In genomic region chr17:35515911-35516640, GRCm38 (mm10) we compare ENCODE assay signal across 8 mouse cellular contexts. TPM values are rescaled to one million over a fixed set of nuclear protein-coding genes. Genes with fewer than 3 reads are reported as not detected.
DNase-seq lines count a peak whose midpoint lies in the region; ATAC-seq and TF ChIP-seq lines count a peak whose summit lies in the region.

No protein-coding gene starts in this region.

- peak overlapping the region; percentile 64 for H3K9ac ChIP-seq in intestine, embryonic 15.5 days
- peak overlapping the region; percentile 62 for H3K9ac ChIP-seq in lung, embryonic 15.5 days

- ATAC-seq in intestine, embryonic 15.5 days, result peak; percentile 41
- ATAC-seq in lung, embryonic 15.5 days (ENCODE audit: borderline replicate concordance, extremely low read depth, low FRiP score, low TSS enrichment), result peak; percentile 9; the same call in 1 of the 2 replicates

- peak; percentile 15 for DNase-seq in cerebellum, adult 11 months
- no peak for DNase-seq in cerebellum, postnatal 4 days (ENCODE audit: low spot score in 2 of 2)
- DNase-seq in splenic B cell, adult 2 months (ENCODE audit: low read depth, low spot score), result peak; percentile 24
- DNase-seq in spleen, adult 12 weeks (ENCODE audit: low spot score), result no peak

- WGBS in intestine, embryonic 15.5 days, result 5% methylated on average over 25 of the region's 25 CpGs
- WGBS in lung, embryonic 15.5 days, result 6% methylated on average over 25 of the region's 25 CpGs

- peaks cover 57% of the 10 kb centered on the region for H3K36me3 ChIP-seq in E14TG2a.4 (ENCODE audit: insufficient read depth, low read length)
- H3K36me3 ChIP-seq in intestine, embryonic 15.5 days, result no peaks in the 10 kb centered on the region
- peaks cover 11% of the 10 kb centered on the region; the same call in 1 of the 2 replicates for H3K36me3 ChIP-seq in lung, embryonic 15.5 days
- no peaks in the 10 kb centered on the region for H3K36me3 ChIP-seq in splenic B cell, adult 2 months (ENCODE audit: control insufficient read depth, insufficient read depth, low read length, poor library complexity, severe bottlenecking)

- TF ChIP-seq CTCF in E14TG2a.4 (conservative IDR thresholded peaks at IDR 0.05; ENCODE audit: low read length), result no peak
- no peak for TF ChIP-seq CTCF in embryonic fibroblast, embryonic 13.5 days (IDR thresholded peaks at IDR 0.05; ENCODE audit: borderline replicate concordance, insufficient read depth, low read length)

- H3K27me3 ChIP-seq in E14TG2a.4 (ENCODE audit: insufficient read depth, low read length), result 0 out of 2 replicates have a peak, but pooled peaks cover 3% of the 10 kb centered on the region
- no peaks in the 10 kb centered on the region for H3K27me3 ChIP-seq in intestine, embryonic 15.5 days (replicated peaks)
- no peaks in the 10 kb centered on the region for H3K27me3 ChIP-seq in lung, embryonic 15.5 days
- H3K27me3 ChIP-seq in splenic B cell, adult 2 months (ENCODE audit: control insufficient read depth, insufficient read depth, low read length, poor library complexity, severe bottlenecking), result no peaks in the 10 kb centered on the region

- no peaks in the 10 kb centered on the region for H3K9me3 ChIP-seq in E14TG2a.4 (ENCODE audit: low read length)
- H3K9me3 ChIP-seq in intestine, embryonic 15.5 days, result no peaks in the 10 kb centered on the region
- no peaks in the 10 kb centered on the region for H3K9me3 ChIP-seq in lung, embryonic 15.5 days

- peak overlapping the region; percentile 87 for H3K4me2 ChIP-seq in intestine, embryonic 15.5 days (replicated peaks)
- H3K4me2 ChIP-seq in lung, embryonic 15.5 days, result peak overlapping the region; percentile 86

- peak overlapping the region; percentile 82 for H3K4me3 ChIP-seq in E14TG2a.4 (replicated peaks; ENCODE audit: low read length)
- H3K4me3 ChIP-seq in embryonic fibroblast, embryonic 13.5 days (ENCODE audit: insufficient read depth, low read length), result peak overlapping the region; percentile 62
- H3K4me3 ChIP-seq in intestine, embryonic 15.5 days (replicated peaks), result peak overlapping the region; percentile 58
- H3K4me3 ChIP-seq in lung, embryonic 15.5 days, result peak overlapping the region; percentile 72

- peaks cover 83% of the 10 kb centered on the region for H3K4me1 ChIP-seq in E14TG2a.4 (replicated peaks; ENCODE audit: low read depth, low read length)
- peaks cover 18% of the 10 kb centered on the region for H3K4me1 ChIP-seq in embryonic fibroblast, embryonic 13.5 days (ENCODE audit: control insufficient read depth, insufficient read depth, low read length)
- H3K4me1 ChIP-seq in intestine, embryonic 15.5 days (replicated peaks), result peaks cover 21% of the 10 kb centered on the region
- peaks cover 39% of the 10 kb centered on the region for H3K4me1 ChIP-seq in lung, embryonic 15.5 days

- no peak overlapping the region for H3K27ac ChIP-seq in embryonic fibroblast, embryonic 13.5 days (ENCODE audit: insufficient read depth, low read length)
- H3K27ac ChIP-seq in intestine, embryonic 15.5 days, result peak overlapping the region; percentile 10; the same call in 1 of the 2 replicates
- peak overlapping the region; percentile 72 for H3K27ac ChIP-seq in lung, embryonic 15.5 days

- TF ChIP-seq POLR2A in embryonic fibroblast, embryonic 13.5 days (IDR thresholded peaks at IDR 0.05; ENCODE audit: low read depth, low read length), result 0 out of 2 replicates have a peak, but pooled peaks have one; percentile 13

RNA-seq across cellular contexts. Expression of gene Tcf19, which starts 0.5 kb away (rescaled TPM):
- 25.5 and 30.6 TPM in 2 replicates for polyA plus RNA-seq in embryonic fibroblast, embryonic 13.5 days (2011; ENCODE audit: insufficient read length, low read depth, missing spikeins)
- polyA plus RNA-seq in intestine, embryonic 15.5 days (2015; fragmentation: Nextera tagmentation; extraction: Ambion mirVana), result 63.6 and 66.4 TPM in 2 replicates
- polyA plus RNA-seq in lung, embryonic 15.5 days (2015; fragmentation: Nextera tagmentation; extraction: Ambion mirVana), result 92.0 and 92.1 TPM in 2 replicates

RNA-seq across cellular contexts. Expression of gene Cchcr1, which starts 0.8 kb away (rescaled TPM):
- 18.6 and 22.8 TPM in 2 replicates for polyA plus RNA-seq in embryonic fibroblast, embryonic 13.5 days (2011; ENCODE audit: insufficient read length, low read depth, missing spikeins)
- polyA plus RNA-seq in intestine, embryonic 15.5 days (2015; fragmentation: Nextera tagmentation; extraction: Ambion mirVana), result 15.4 and 15.8 TPM in 2 replicates
- polyA plus RNA-seq in lung, embryonic 15.5 days (2015; fragmentation: Nextera tagmentation; extraction: Ambion mirVana), result 21.2 and 23.3 TPM in 2 replicates

RNA-seq across cellular contexts. Expression of gene Pou5f1, which starts 10.3 kb away (rescaled TPM):
- 0.39 TPM in 1 of 2 replicates, not detected in the other for polyA plus RNA-seq in embryonic fibroblast, embryonic 13.5 days (2011; ENCODE audit: insufficient read length, low read depth, missing spikeins)
- not detected in 2 replicates for polyA plus RNA-seq in intestine, embryonic 15.5 days (2015; fragmentation: Nextera tagmentation; extraction: Ambion mirVana)
- polyA plus RNA-seq in lung, embryonic 15.5 days (2015; fragmentation: Nextera tagmentation; extraction: Ambion mirVana), result 0.11 and 0.14 TPM in 2 replicates

RNA-seq across cellular contexts. Expression of gene Psors1c2, which starts 16.9 kb away (rescaled TPM):
- polyA plus RNA-seq in embryonic fibroblast, embryonic 13.5 days (2011; ENCODE audit: insufficient read length, low read depth, missing spikeins), result 0.63 TPM in 1 of 2 replicates, not detected in the other
- polyA plus RNA-seq in intestine, embryonic 15.5 days (2015; fragmentation: Nextera tagmentation; extraction: Ambion mirVana), result 0.40 and 0.80 TPM in 2 replicates
- 0.78 and 1.1 TPM in 2 replicates for polyA plus RNA-seq in lung, embryonic 15.5 days (2015; fragmentation: Nextera tagmentation; extraction: Ambion mirVana)

RNA-seq across cellular contexts. Expression of gene Cdsn, which starts 35.9 kb away (rescaled TPM):
- polyA plus RNA-seq in embryonic fibroblast, embryonic 13.5 days (2011; ENCODE audit: insufficient read length, low read depth, missing spikeins), result 19.8 and 28.6 TPM in 2 replicates
- 0.05 TPM in 1 of 2 replicates, not detected in the other for polyA plus RNA-seq in intestine, embryonic 15.5 days (2015; fragmentation: Nextera tagmentation; extraction: Ambion mirVana)
- polyA plus RNA-seq in lung, embryonic 15.5 days (2015; fragmentation: Nextera tagmentation; extraction: Ambion mirVana), result 0.08 TPM in 1 of 2 replicates, not detected in the other

Comparison
In these comparisons a context has a peak if more than half of its experiments do, and no peak if none do; other contexts are left out.
1. DNase-seq: peak in cerebellum, adult 11 months (single experiment) and splenic B cell, adult 2 months (single experiment); none in cerebellum, postnatal 4 days (0 of 2) and spleen, adult 12 weeks (single experiment).
2. Peak in every context shown above with its lines, with median percentiles within 50 percentile points of each other: H3K4me3 ChIP-seq.